Mouse (Mus musculus): ENCODE data around the gene Mrps7.

DNA sequence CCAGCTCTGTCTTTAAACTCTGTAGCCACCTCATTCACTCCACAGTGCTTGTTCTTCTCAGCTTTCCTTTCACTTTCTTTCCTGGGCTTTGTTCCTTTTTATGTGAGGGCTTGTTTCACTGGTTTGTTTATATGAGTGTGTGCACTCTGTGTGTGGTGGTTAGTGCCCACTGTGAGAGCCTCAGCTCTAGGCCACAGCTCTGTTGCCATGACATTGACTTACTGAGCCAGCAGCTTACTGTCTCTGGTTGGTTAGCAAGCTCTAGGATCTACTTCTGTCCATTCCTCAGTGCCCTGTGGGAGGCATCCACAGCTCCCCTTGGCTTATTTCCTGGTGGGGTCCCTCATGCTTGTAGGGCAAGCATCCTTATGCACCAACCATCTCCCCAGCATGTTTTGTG, 24.6 kb upstream of the Mrps7 start:
- TF ChIP-seq POLR2A (IDR thresholded peaks at IDR 0.05; ENCODE audit: control insufficient read depth, low read depth, low read length) (no peak), CTCF (IDR thresholded peaks at IDR 0.05; ENCODE audit: control insufficient read depth, insufficient read depth, insufficient replicate concordance, low read depth, low read length) (no peak)

All from testis, adult 2 months (tissue).